Mouse (Mus musculus) megakaryocyte, embryonic 14.5 days (primary cell): ENCODE data around the gene Plau.

ENCODE experiments used
- FLI1 ChIP-seq: IDR thresholded peaks from 2 replicates; pipeline ENCODE4 v1.6.1; 2012; ENCODE audit warnings: low read length, inconsistent platforms, mixed read lengths
- GATA1 ChIP-seq: IDR thresholded peaks from 3 replicates; pipeline ENCODE4 v1.6.1; 2012; ENCODE audit warnings: mixed read lengths, low read length, inconsistent platforms, borderline replicate concordance

- TF ChIP-seq GATA1 = no peak
- TF ChIP-seq FLI1 = no peak
Observed at GRCm38 (mm10) chr14:20802926-20803605, 33.4 kb upstream of the Plau start.
